23 mouse cellular contexts compared by ENCODE assay signal in genomic region chr15:31911978-31912377, GRCm38 (mm10).
DNase-seq lines count a peak whose midpoint lies in the region; ATAC-seq and TF ChIP-seq lines count a peak whose summit lies in the region.
"Had no signal": no experiment of that assay in that cellular context is flagged by ENCODE, and none has a peak within 500 bp of the region (broad histone marks: within the 10 kb centered on the region; RNA-seq: fewer than 3 reads in every experiment).

No protein-coding gene starts in this region.

- no peak overlapping the region for H3K4me3 ChIP-seq in lung, embryonic 14.5 days (ENCODE audit: low read depth, low read length)
- no peak overlapping the region for H3K4me3 ChIP-seq in lung, postnatal 0 days (ENCODE audit: low read depth, low read length)
- no peak overlapping the region for H3K4me3 ChIP-seq in lung, embryonic 15.5 days
- no peak overlapping the region for H3K4me3 ChIP-seq in lung, embryonic 16.5 days (ENCODE audit: low read length)
- no peak overlapping the region for H3K4me3 ChIP-seq in lung, adult 2 months (replicated peaks; ENCODE audit: extremely low read depth, low read depth, low read length)
- H3K4me3 ChIP-seq in MEL (ENCODE audit: control insufficient read depth in 1 of 2, insufficient read depth in 1 of 2, low read depth in 2 of 2, low read length in 2 of 2) = no peak overlapping the region

- no peaks in the 10 kb centered on the region for H3K9me3 ChIP-seq in lung, embryonic 14.5 days (ENCODE audit: low read depth, low read length)
- no peaks in the 10 kb centered on the region for H3K9me3 ChIP-seq in lung, postnatal 0 days (ENCODE audit: low read length)
- H3K9me3 ChIP-seq in lung, embryonic 15.5 days = no peaks in the 10 kb centered on the region
- H3K9me3 ChIP-seq in lung, embryonic 16.5 days (ENCODE audit: control insufficient read depth, low read length) = no peaks in the 10 kb centered on the region; the same call in 1 of the 2 replicates
- no peaks in the 10 kb centered on the region for H3K9me3 ChIP-seq in MEL (replicated peaks; ENCODE audit: insufficient read depth, low read length)
- H3K9me3 ChIP-seq: G1E had no signal

- H3K4me2 ChIP-seq in lung, embryonic 14.5 days = no peak overlapping the region
- no peak overlapping the region for H3K4me2 ChIP-seq in lung, postnatal 0 days (replicated peaks; ENCODE audit: low read depth, low read length)
- H3K4me2 ChIP-seq in lung, embryonic 15.5 days = no peak overlapping the region
- no peak overlapping the region for H3K4me2 ChIP-seq in lung, embryonic 16.5 days (ENCODE audit: low read depth, low read length)

- WGBS in lung, embryonic 14.5 days = 70% methylated on average over 3 of the region's 3 CpGs
- 64% methylated on average over 3 of the region's 3 CpGs for WGBS in lung, postnatal 0 days
- WGBS in lung, embryonic 15.5 days = 67% methylated on average over 3 of the region's 3 CpGs
- WGBS in lung, embryonic 16.5 days = 69% methylated on average over 3 of the region's 3 CpGs
- 73% methylated on average over 3 of the region's 3 CpGs for WGBS in lung, adult 2 months

- DNase-seq in lung, embryonic 14.5 days = peak; percentile 52
- DNase-seq in lung, postnatal 0 days (ENCODE audit: low spot score) = no peak
- no peak for DNase-seq in lung, postnatal 14 days
- DNase-seq in lung, adult 2 months = no peak
- no peak for DNase-seq in MEL (ENCODE audit: low read depth, low spot score)
- no peak for DNase-seq in left cerebral cortex, adult 9 months (ENCODE audit: low spot score in 2 of 2)
- DNase-seq: adrenal gland, adult 2 months; adrenal gland, adult 8-10 months; adrenal gland, postnatal 10 days; adrenal gland, postnatal 14 days; adrenal gland, postnatal 25 days; adrenal gland, postnatal 36 days; B cell, adult 2 months; cerebellum, adult 11 months; cerebellum, adult 11-12 months; cerebellum, adult 18-20 months had no signal

- TF ChIP-seq CTCF in lung, embryonic 14.5 days (IDR thresholded peaks at IDR 0.05; ENCODE audit: low read depth) = no peak
- no peak for TF ChIP-seq CTCF in lung, postnatal 0 days (IDR thresholded peaks at IDR 0.05)
- no peak for TF ChIP-seq CTCF in lung, adult 2 months (IDR thresholded peaks at IDR 0.05; ENCODE audit: insufficient read depth, low read length)
- TF ChIP-seq CTCF in MEL (IDR thresholded peaks at IDR 0.05 in 2 of 3, conservative IDR thresholded peaks at IDR 0.05 in 1 of 3; ENCODE audit: control insufficient read depth in 1 of 3, insufficient read depth in 1 of 3, low read depth in 2 of 3, low read length in 3 of 3, poor library complexity in 1 of 3, severe bottlenecking in 1 of 3) = no peak

- TF ChIP-seq POLR2A in lung, adult 2 months (IDR thresholded peaks at IDR 0.05; ENCODE audit: borderline replicate concordance, extremely low read depth, low read depth, low read length) = no peak
- no peak for TF ChIP-seq POLR2A in MEL (IDR thresholded peaks at IDR 0.05; ENCODE audit: control insufficient read depth in 1 of 2, insufficient read depth in 1 of 2, low read depth in 1 of 2, low read length in 2 of 2, poor library complexity in 1 of 2)

- no peaks in the 10 kb centered on the region for H3K79me2 ChIP-seq in MEL (ENCODE audit: control insufficient read depth, insufficient read depth, low read length, poor library complexity)

- no peak overlapping the region for H3K27ac ChIP-seq in lung, embryonic 14.5 days (ENCODE audit: low read depth)
- no peak overlapping the region for H3K27ac ChIP-seq in lung, postnatal 0 days (ENCODE audit: low read length)
- no peak overlapping the region for H3K27ac ChIP-seq in lung, embryonic 15.5 days
- H3K27ac ChIP-seq in lung, embryonic 16.5 days (ENCODE audit: low read length) = no peak overlapping the region
- H3K27ac ChIP-seq in MEL (ENCODE audit: control insufficient read depth, low read depth, low read length) = no peak overlapping the region; the same call in 1 of the 2 replicates

- no peaks in the 10 kb centered on the region for H3K4me1 ChIP-seq in lung, embryonic 14.5 days (ENCODE audit: insufficient read depth)
- no peaks in the 10 kb centered on the region for H3K4me1 ChIP-seq in lung, postnatal 0 days (ENCODE audit: insufficient read depth, low read depth, low read length)
- H3K4me1 ChIP-seq in lung, embryonic 15.5 days = no peaks in the 10 kb centered on the region
- no peaks in the 10 kb centered on the region; the same call in 1 of the 2 replicates for H3K4me1 ChIP-seq in lung, embryonic 16.5 days (replicated peaks; ENCODE audit: control insufficient read depth, insufficient read depth, low read length)
- no peaks in the 10 kb centered on the region for H3K4me1 ChIP-seq in lung, adult 2 months (ENCODE audit: control insufficient read depth, insufficient read depth, low read length)
- peaks cover 0 to 2% of the 10 kb centered on the region in 2 experiments; a peak in 2 of 4 replicates for H3K4me1 ChIP-seq in MEL (ENCODE audit: control insufficient read depth in 1 of 2, insufficient read depth in 2 of 2, low read length in 2 of 2)

- H3K9ac ChIP-seq in lung, embryonic 14.5 days = no peak overlapping the region
- no peak overlapping the region for H3K9ac ChIP-seq in lung, postnatal 0 days (replicated peaks; ENCODE audit: low read depth)
- no peak overlapping the region for H3K9ac ChIP-seq in lung, embryonic 15.5 days
- H3K9ac ChIP-seq in lung, embryonic 16.5 days (ENCODE audit: low read length) = no peak overlapping the region
- no peak overlapping the region for H3K9ac ChIP-seq in MEL (ENCODE audit: control insufficient read depth, low read depth, low read length, poor library complexity, severe bottlenecking)

- no peak for TF ChIP-seq RAD21 in MEL (IDR thresholded peaks at IDR 0.05; ENCODE audit: low read depth, low read length)

- ATAC-seq in lung, embryonic 14.5 days (ENCODE audit: insufficient read depth) = no peak
- ATAC-seq in lung, postnatal 0 days = no peak
- ATAC-seq in lung, embryonic 15.5 days (ENCODE audit: borderline replicate concordance, extremely low read depth, low FRiP score, low TSS enrichment) = peak; percentile 46; the same call in 1 of the 2 replicates
- peak; percentile 26; the same call in 1 of the 2 replicates for ATAC-seq in lung, embryonic 16.5 days (ENCODE audit: low read depth)
- ATAC-seq: activated CD4-positive, CD25-positive, alpha-beta regulatory T cell, adult 4 months; CD4-positive, CD25-positive, alpha-beta regulatory T cell, adult 4 months; Patski had no signal

- H3K27me3 ChIP-seq in lung, embryonic 14.5 days (ENCODE audit: insufficient read depth, low read length) = no peaks in the 10 kb centered on the region
- no peaks in the 10 kb centered on the region for H3K27me3 ChIP-seq in lung, postnatal 0 days (replicated peaks; ENCODE audit: insufficient read depth, low read length)
- H3K27me3 ChIP-seq in lung, embryonic 15.5 days = no peaks in the 10 kb centered on the region
- no peaks in the 10 kb centered on the region for H3K27me3 ChIP-seq in lung, embryonic 16.5 days (ENCODE audit: control insufficient read depth, insufficient read depth, low read depth, low read length)
- H3K27me3 ChIP-seq in MEL (ENCODE audit: control insufficient read depth in 1 of 2, insufficient read depth in 2 of 2, low read length in 2 of 2) = no peaks in the 10 kb centered on the region
- H3K27me3 ChIP-seq: CH12.LX, Patski had no signal

- no peak for TF ChIP-seq EP300 in lung, postnatal 0 days (IDR thresholded peaks at IDR 0.05)
- TF ChIP-seq EP300 in MEL (IDR thresholded peaks at IDR 0.05; ENCODE audit: low read depth in 1 of 2, low read length in 2 of 2) = peak in 1 of 2 experiments; percentile 73; a peak in 1 of 4 replicates

- no peaks in the 10 kb centered on the region for H3K36me3 ChIP-seq in lung, embryonic 14.5 days (ENCODE audit: insufficient read depth)
- no peaks in the 10 kb centered on the region for H3K36me3 ChIP-seq in lung, postnatal 0 days (ENCODE audit: insufficient read depth, low read length)
- no peaks in the 10 kb centered on the region for H3K36me3 ChIP-seq in lung, embryonic 15.5 days
- H3K36me3 ChIP-seq in lung, embryonic 16.5 days (ENCODE audit: control insufficient read depth, insufficient read depth, low read length) = no peaks in the 10 kb centered on the region
- H3K36me3 ChIP-seq in MEL (ENCODE audit: control insufficient read depth in 1 of 2, insufficient read depth in 2 of 2, low read length in 2 of 2) = no peaks in the 10 kb centered on the region
- H3K36me3 ChIP-seq: G1E had no signal

TF ChIP-seq in MEL, 35 proteins besides CTCF, POLR2A, EP300 and RAD21:
- TF ChIP-seq MYC (IDR thresholded peaks at IDR 0.05; ENCODE audit: low read depth, low read length) (no peak), MYB (IDR thresholded peaks at IDR 0.05; ENCODE audit: low read depth, low read length) (no peak), ZNF384 (IDR thresholded peaks at IDR 0.05; ENCODE audit: low read depth, low read length) (no peak), SMC3 (IDR thresholded peaks at IDR 0.05; ENCODE audit: low read depth, low read length) (no peak), TCF12 (IDR thresholded peaks at IDR 0.05; ENCODE audit: low read depth, low read length) (peak; percentile 63; the same call in 1 of the 2 replicates), MEF2A (IDR thresholded peaks at IDR 0.05; ENCODE audit: extremely low read depth, insufficient replicate concordance, low read depth, low read length, poor library complexity, severe bottlenecking) (peak; percentile 87; the same call in 1 of the 2 replicates), TBP (IDR thresholded peaks at IDR 0.05; ENCODE audit: low read depth, low read length) (no peak), SIN3A (IDR thresholded peaks at IDR 0.05; ENCODE audit: low read length) (no peak), CHD1 (IDR thresholded peaks at IDR 0.05; ENCODE audit: low read depth, low read length) (no peak), NELFE (IDR thresholded peaks at IDR 0.05; ENCODE audit: low read depth, low read length) (no peak), ETS1 (IDR thresholded peaks at IDR 0.05; ENCODE audit: low read depth, low read length) (0 out of 2 replicates have a peak, but pooled peaks have one; percentile 38)

Comparison
In these comparisons a context has a peak if more than half of its experiments do, and no peak if none do; other contexts are left out.
1. ATAC-seq: peak in lung, embryonic 15.5 days (single experiment) and lung, embryonic 16.5 days (single experiment); none in lung, embryonic 14.5 days (single experiment) and lung, postnatal 0 days (single experiment).